Mouse (Mus musculus) frontal cortex, adult (tissue): ENCODE data around the gene Nbr1.
"Not testable (repeated sequence)": the region's sequence is repeated elsewhere in the genome, so short reads cannot be mapped to it uniquely, and the experiment has no call there.

Experiments
- ATAC-seq: cut with Nextera tagmentation; 2 replicates; pipeline ENCODE4 v1.9.2; 2017; ENCODE audit warnings: mild to moderate bottlenecking, moderate library complexity, mixed read lengths; ENCODE audit not compliant: low TSS enrichment

Gene Nbr1

DNA sequence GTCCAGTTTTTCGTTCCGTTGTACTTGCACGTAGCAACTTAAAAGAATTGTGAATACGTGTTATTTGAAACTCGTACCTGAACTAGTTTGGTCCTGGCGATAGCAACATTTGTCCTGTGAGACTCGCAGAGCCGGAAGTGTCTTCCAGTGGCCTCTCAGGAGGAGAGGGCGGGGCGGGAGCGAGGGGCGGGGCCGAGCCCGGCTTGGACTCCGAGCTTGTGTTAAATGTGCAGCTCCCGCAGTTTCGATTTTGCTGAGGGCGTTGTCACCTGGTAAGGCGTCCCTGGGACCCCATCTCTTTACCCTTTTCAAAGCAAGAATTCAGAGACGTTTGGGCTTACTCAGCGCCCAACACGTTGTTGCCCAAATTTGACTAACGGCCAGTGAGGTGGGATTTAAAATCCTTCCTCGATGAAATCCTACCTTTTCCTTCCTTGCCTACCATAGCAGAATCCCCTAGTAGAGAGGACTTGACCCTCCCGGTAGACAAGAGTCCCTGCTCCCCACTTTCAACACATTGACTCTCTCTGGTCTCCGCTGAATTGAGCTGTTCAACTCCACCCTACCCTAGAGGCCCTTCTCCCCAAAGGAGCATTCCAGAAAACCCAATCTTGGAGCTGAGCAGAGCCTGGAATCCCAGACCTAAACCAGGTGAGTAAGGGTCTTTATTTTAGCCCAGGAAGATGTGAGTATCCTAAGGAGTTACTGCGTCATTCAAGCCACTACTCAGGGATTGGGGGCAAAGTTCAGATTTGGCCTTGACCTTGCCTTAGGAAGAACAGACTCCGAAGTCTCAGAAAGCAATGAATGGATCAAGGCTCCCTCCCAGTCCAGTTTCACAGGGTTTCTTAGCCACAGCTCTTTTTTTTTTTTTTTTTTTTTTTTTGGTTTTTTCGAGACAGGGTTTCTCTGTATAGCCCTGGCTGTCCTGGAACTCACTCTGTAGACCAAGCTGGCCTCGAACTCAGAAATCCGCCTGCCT is 30.4 kb downstream of the Nbr1 start, which contains the start of gene Tmem106a:
Gene Tmem106a (plus strand): TSS at position 189 of the 982 bp plus-strand sequence.
- ATAC-seq, result no peak

DNA sequence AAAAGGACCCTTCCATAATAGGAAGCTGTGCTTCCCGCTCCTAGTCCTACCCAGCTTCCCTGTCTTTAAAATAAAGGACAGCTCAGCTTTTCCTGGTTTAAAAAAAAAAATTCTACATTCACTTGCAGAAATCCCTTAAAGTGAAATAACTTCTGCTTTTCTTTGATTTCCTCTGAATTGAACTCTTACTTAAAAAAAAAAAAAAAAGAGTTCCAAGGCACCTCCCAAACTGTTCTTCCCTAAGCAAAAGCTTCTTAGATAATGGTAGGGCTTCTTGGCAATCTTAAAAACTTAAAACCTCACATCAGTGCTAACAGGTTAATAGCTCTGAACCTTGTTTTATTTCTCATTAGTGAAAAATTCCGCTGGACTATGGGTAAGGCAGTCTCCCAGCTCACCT is 31.3 kb downstream of the Nbr1 start:
- no peak for ATAC-seq

DNA sequence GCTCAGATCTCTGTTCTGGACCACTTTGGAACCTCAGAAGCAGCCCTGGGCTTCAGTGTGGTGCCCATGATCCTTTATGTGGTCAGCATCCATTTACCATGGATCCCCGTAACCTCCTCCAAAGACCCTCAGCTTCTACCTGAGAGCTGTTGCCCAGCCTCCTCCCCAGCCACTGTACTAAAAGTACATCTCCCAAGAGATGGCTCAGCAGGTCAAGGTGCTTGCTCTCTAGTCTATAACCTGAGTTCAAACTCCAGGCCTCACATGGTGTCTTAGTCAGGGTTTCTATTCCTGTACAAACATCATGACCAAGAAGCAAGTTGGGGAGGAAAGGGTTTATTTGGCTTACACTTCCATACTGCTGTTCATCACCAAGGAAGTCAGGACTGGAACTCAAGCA is 33.1 kb downstream of the Nbr1 start:
- not testable (repeated sequence) for ATAC-seq

DNA sequence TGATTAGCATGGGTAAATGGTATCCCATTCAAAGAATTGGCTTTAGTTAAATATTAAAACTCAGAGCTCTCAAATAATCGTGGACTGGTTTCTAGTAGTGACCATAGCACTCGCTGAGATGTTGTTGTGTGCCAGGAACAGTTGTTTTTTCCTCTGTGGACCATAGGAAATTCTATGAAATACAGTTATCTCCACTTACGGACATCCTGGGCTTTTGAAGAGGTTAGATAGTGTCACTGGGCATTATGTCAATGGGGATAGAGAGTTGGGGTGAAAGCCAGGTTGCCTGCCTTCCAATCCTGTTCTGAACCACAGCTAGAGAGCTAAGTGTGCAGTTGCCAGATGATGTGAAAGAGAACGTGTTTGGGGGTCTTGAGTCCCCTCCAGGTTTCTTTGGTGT is 33.9 kb downstream of the Nbr1 start:
- no peak for ATAC-seq

DNA sequence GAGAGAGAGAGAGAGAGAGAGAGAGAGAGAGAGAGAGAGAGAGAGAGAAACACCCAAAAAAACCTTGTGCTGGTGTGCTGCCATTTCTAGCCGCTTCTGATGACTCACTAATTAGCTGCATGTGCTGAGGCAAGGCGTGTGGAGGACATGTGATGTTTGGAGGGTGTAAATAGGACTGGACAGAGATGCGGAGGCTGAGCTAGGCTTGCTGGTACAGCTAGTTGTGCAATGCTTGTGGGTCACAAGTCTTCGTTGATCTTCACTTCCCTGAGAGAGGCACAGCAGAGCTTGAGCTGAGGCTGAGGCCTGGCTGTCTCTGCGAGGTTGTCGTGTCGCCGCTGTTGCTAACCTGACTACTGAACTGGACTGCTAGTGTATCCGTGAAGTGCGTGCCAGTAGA is 35.7 kb downstream of the Nbr1 start:
- peak; percentile 62; the same call in 1 of the 2 replicates for ATAC-seq

DNA sequence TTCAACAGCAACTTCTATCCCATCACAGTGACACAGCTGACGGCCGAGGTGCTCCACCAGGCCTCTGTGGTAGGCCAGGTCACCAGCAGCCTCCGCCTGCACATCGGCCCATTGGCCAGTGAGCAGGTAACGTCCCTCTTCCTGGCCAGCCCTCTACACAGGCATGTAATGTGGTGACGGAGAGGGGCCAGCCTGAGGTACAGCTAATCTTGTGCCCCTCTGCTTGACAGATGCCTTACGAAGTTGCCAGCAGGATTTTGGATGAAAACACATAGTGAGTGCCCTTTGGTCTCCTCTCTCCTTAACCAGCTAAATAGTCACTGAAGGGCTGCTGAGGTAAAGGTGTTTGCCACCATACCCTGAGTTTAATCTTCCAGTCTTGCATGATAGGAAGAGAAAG is 36.9 kb downstream of the Nbr1 start:
- ATAC-seq, result no peak

DNA sequence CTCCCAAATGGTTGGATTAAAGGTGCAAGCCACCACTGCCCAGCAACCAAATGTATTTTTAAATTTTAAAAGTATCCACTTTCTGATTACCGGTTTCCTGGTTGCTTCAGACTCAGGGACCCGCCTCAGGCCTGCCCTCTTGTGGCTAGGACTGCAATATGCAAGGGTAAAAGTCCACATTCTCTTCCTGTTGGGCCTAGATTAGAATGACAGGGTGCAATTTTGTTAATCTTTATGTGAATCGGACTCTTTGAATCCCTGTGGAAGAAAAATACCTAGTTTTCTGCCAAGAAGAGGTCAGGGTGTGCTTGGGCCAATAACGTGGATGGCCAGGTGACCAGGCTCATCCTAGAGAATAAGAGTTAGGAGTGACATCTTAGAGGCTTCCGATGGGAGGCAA is 37.5 kb downstream of the Nbr1 start:
- ATAC-seq, result no peak

DNA sequence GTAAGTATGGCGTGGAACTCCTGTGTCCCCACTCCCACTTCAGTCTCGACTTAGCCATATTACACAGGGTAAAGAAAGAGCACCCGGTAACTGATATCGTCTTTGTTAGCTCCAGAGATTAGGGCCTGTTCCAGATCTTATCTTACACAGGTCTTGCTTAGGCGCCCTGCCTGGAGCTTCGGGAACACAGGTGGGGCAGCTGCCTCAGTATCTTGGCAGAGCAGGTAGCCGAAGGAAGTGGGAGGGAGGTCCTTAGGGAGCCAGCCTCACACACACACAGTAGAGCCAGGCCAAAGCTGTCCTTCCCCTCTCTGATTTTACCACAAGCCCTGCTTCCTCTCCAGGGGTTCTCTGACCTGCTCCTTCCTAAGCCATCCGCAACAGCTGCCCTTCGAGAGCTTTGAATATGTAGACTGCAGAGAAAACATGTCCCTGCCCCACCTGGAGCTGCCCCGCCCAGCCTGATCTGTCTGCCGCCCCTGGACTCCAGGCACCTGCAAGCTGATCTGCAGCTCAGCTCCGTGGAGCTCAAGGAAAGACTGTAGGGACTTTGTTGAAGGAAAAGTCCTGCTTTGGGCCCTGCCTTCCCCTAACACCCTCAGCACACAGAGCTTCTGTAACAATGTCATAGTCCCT is 38.2 kb downstream of the Nbr1 start:
- ATAC-seq, result no peak

DNA sequence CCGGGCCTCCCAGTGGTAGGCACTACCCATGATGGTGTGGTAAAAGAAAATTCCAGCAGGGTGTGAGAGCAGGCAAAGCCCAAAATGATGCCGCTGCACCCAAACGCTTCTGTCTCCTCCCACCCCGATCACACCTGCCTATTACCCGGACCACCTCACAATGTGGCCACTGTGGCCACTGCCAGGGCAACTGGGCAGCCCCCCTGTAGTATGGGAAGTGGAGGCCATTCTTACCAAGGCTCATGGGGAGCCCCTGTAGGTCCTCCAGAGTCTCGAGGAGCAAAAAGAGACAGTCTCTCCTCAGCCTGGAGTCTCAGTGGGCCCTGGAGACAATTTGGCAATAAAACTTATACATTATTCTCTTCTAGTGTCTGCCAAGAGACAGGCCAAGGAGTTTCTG is 47.2 kb downstream of the Nbr1 start, which contains the start of gene Gm11634:
Gene Gm11634 (minus strand): TSS at position 101 of the 400 bp plus-strand sequence.
- ATAC-seq, result no peak

DNA sequence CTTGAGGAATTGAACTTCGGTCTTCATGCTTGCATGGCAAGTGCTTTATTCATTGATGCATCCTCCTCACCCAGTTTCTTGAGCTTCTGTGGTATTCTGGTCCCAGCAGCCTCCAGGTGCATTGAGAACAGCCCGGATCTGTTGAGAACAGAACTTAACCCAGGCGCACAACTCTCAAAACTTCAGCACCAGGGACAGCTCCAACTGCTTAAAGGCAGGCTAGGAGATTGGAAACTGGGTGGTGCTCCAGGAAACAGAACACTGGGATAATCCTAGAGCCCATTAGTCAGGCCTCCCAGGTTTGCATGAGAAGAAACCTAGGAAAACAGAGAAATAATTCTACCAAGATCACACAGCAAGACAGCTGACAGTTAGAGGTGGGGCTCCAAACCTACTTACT is 50.5 kb downstream of the Nbr1 start:
- ATAC-seq, result no peak

DNA sequence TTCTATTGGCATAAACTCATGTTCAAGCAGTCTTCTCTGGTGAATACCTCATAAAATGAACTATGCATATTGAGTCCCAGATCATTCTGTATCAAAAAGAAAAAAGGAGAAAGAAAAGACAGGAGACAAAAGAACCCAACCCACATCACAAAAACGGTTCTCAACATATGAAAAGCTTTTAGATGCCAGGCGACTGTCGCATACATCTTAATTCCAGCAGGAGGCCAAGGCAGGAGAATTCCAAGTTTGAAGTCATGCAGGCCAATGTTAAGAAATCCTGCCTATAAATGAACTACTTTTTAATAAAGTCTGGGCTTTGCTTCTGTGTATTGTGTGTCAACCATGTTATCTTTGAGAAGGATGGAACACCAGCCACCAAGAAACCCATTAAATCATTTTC is 52.2 kb downstream of the Nbr1 start:
- no peak for ATAC-seq

DNA sequence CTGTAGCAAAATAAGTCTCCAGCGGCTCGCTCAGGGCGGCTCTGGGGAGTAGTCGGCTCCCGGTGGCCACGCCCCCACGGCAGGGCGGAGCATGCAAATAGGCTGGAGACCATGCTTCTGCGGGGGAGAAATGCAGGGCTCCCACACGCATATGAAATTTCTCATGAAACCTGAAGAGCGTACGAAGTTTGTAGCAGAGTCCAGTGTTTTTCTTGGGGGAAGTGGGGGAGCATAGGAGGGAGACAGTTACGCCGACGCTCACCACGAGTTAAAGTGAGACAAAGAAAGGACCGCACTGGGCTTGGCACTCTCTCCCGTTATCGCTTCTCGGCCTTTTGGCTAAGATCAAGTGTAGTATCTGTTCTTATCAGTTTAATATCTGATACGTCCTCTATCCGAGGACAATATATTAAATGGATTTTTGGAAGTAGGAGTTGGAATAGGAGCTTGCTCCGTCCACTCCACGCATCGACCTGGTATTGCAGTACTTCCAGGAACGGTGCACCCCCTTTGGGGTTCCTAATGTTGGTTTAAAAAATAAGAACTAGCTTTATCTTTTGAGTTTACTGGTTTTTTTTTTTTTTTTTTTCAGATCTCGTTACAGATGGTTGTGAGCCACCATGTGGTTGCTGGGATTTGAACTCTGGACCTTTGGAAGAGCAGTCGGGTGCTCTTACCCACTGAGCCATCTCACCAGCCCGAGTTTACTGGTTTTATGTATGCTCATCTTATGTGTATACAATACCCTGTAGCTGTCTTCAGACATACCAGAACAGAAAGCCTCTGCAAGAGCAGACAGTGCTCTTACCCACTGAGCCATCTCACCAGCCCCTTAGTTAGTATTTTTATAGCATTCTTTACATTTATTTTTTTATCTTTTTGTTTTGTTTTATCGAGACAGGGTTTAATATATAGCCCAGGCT is 52.8 kb downstream of the Nbr1 start:
- not testable (repeated sequence) for ATAC-seq

DNA sequence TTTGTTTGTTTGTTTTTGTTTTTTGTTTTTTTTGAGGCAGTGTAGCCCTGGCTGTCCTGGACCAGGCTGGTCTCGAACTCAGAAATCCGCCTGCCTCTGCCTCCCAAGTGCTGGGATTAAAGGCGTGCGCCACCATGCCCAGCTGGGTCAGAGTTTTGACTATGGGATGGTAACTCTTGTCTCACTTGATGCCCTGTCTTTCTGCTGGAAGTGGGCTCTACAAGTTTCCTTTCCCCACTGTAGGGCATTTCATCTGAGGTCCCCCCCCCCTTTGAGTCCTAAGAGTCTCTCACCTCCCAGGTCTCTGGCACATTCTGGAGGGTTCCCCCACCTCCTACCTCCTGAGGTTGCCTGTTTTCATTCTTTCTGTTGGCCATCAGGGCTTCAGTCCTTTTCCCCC is 55.2 kb downstream of the Nbr1 start:
- not testable (repeated sequence) for ATAC-seq

DNA sequence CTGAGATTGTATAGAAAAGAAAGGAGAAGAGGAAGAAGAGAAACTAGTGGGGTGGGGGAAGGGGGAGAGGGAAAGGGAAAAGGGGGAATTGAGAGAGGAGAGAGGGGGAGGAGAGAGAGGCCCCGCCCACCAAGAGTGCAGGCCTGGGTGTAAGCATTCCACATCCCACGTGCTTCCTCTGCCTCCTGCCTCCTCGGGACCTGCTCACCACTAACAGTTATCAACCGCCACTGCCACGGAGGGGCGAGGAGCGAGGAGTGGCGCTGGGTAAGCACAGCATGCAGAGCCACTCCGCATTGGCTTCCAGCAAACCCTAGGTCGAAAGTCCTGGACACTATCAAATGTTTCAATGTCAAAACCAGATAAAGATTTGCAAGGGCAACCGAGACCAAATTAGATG is 58.5 kb downstream of the Nbr1 start:
- ATAC-seq, result no peak

DNA sequence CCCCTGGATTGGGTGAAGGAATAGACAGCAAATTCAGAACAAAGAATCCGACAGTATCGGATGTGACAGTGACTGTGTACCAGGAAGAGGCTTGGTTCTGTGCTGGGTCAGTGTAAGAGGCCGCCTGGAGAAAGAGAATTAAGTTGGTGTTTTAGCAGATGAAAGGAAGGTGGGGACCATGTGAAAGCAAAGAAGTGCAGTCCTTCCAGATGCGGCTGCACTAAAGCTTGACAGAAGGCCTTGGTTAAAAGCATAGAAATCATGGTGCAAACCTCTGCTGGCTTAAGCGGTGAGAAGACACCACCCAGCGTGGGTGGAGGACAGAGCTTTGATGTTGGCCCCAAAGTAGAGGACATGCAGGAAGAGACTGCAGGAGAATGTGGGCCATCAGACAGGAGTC is 61.6 kb downstream of the Nbr1 start:
- ATAC-seq, result no peak

DNA sequence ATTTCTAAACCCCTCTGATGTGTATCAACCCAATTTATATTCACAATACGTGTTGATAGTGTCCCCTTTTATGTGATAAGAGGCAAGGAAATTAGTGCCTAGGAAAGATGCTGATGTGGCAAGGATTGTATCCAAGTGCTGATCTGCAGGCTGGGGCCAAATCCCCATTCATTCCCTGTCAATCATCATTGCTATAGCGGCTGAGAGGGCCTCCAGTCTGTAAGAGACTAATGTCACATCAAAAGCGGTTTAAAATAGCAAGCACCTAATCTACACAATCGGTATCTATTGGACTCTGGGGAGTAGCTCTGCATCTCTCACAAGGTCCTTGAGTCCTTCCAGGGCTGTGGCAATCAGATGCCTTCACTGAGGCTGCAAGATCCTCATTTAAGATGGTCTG is 62.2 kb downstream of the Nbr1 start:
- ATAC-seq, result no peak

DNA sequence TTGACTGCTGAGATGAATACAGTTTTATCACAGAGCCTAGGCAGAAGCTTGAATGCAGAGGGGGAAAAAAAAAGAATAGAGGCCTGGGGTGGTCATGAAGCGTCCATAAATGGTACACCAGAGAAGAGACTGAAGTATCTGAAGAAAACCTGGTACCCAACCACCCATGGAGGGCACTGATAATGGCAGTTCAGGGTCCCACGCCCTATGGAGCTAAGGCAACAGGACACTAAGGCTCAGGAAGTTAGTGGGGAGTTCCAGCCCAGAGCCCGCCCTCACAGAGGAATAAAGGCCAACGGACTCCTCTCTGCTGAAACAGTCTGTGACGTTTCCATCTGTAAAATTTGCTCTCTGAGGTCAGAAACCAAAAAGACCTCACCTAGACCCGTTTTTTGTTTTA is 63.4 kb downstream of the Nbr1 start:
- no peak for ATAC-seq

DNA sequence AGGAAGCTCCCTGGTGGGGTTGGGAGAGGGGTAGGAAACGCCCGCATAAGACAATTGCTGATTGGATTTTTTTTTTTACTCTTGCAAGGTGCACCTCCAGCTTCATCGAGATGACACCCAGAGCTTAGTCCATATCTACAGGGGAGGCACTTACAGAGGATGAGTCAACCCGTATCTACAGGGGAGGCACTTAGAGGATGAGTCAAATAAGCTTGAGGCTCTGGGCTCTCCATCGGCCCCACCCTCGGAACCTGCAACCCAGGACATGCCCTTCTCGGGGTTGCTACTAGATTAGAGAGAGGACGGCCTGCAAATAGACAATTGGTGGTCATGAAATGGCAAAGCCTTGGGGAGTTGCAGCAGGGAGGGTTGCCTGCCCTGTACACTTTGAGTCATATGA is 64.2 kb downstream of the Nbr1 start:
- no peak for ATAC-seq

DNA sequence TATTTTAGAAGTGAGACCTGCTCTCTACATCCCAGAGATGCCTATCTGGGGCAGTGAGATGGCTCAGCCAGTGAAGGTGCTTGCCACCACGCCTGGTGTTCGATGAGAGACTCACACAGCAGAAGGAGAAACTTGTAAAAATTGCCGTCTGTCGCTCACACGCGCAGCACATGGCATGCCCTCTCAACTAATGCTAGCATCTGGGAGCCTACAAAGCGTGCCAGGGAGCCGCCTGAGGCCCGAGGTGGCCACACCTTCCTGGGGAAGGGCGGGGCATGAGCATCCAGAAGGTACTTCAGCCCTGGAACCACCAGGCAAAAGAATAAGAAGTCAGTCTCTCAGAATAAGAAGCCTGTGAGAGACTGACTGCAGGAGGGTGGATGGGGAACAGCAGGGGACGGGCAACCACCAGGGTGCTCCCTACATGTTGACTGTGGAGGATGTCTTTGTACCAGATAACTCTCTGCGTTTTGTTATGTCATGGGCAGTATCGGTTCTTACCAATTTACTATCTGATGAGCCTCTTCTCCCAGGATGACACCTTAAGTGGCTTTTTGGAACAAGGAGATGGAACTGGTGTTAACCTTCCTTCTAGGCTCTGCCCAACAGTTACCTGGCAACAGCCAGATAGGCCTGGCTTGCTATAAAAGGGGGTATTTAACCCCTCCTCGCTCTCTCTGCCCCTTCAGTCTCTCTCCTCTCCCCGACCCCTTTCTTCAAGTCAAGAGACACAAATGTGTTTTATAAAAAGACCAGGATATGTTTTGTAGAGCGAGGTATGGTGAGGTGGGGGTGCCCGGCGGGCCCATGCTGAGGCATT is 65.2 kb downstream of the Nbr1 start:
- ATAC-seq, result no peak

DNA sequence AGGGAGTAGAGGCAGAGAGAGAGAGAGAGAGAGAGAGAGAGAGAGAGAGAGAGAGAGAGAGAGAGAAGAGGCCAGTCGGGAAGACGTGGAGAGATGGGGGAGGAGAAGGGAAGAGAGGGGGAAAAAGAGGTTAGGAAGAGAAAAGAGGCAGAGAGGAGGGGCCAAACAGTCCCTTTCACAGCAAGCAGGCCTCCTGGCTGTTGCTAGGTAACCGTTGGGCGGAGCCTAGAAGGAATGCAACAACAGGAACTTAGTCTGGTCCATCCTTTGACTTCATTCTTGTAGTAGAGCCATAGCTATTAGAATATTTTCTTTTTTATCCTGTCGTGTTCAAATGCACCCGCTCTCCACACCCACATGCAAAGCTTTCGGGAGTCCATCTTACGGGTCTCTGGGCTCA is 65.9 kb downstream of the Nbr1 start:
- no peak for ATAC-seq

DNA sequence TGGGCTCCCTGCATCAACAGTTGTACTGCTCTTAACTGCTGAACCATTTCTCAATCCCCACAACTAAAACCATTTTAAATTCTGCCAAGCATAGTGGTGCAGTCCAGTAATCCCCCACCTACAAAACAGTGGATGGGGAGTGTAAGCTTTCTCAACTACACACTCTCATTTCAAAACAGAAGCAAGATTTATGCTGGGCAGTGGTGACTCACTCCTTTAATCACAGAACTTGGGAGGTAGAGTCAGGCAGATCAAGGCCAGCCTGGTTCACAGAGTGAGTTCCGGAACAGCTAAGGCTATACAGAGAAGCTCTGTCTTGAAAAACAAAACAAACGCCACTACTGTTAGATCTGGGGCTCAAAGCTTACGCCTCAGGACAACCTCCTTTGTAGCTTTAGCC is 66.6 kb downstream of the Nbr1 start:
- ATAC-seq, result no peak
